Mouse (Mus musculus): ENCODE measurements at regions not wholly inside any gene's neighbourhood (a gene's known extent, or its start where the extent isn't known, plus 50 kb on each side); places are given as distances from the start of the nearest gene placed in this dataset.
"Not testable (repeated sequence)": the region's sequence is repeated elsewhere in the genome, so short reads cannot be mapped to it uniquely, and the experiment has no call there.

GRCm38 (mm10) chr5:102159621-102160020 is 89.9 kb upstream of the Wdfy3 start:
- Histone ChIP-seq H3K9ac (ENCODE audit: insufficient read depth, low read depth, low read length, poor library complexity, severe bottlenecking) (no peak overlapping the region), H3K9me3 (ENCODE audit: control insufficient read depth, insufficient read depth, low read depth, low read length) (no peaks in the 10 kb centered on the region), H3K36me3 (ENCODE audit: control insufficient read depth, insufficient read depth, low read length, poor library complexity, severe bottlenecking) (no peaks in the 10 kb centered on the region), H3K4me3 (ENCODE audit: insufficient read depth in 1 of 2, low read depth in 1 of 2, low read length in 2 of 2, poor library complexity in 1 of 2, severe bottlenecking in 1 of 2) (no peak overlapping the region), H3K4me1 (ENCODE audit: control insufficient read depth in 2 of 2, insufficient read depth in 2 of 2, low read length in 2 of 2, poor library complexity in 1 of 2) (peaks cover 0 to 4% of the 10 kb centered on the region in 2 experiments; a peak in 1 of 4 replicates), H3K27ac (ENCODE audit: insufficient read depth, low read depth, low read length, poor library complexity, severe bottlenecking) (no peak overlapping the region)
- TF ChIP-seq MAFK (IDR thresholded peaks at IDR 0.05; ENCODE audit: insufficient read depth, low read depth, low read length) (no peak), ZNF384 (IDR thresholded peaks at IDR 0.05; ENCODE audit: low read depth, low read length) (peak; percentile 85), HCFC1 (IDR thresholded peaks at IDR 0.05; ENCODE audit: borderline replicate concordance, insufficient read depth, low read length) (no peak), ZC3H11A (IDR thresholded peaks at IDR 0.05; ENCODE audit: borderline replicate concordance, low read depth, low read length) (no peak)
- in situ Hi-C loops (cut with MboI; ENCODE audit: low sequenced_read_pairs in 2 of 2, unreplicated experiment in 2 of 2): no loop called here
- peak; percentile 37 for DNase-seq (ENCODE audit: low read depth, low spot score)

GRCm38 (mm10) chr5:102167981-102168380 is 98.3 kb upstream of the Wdfy3 start:
- no peak for DNase-seq (ENCODE audit: low read depth, low spot score)
- in situ Hi-C loops (cut with MboI; ENCODE audit: low sequenced_read_pairs in 2 of 2, unreplicated experiment in 2 of 2): no loop called here

GRCm38 (mm10) chr5:102171808-102172207 is 102.1 kb upstream of the Wdfy3 start:
- TF ChIP-seq CHD2 (IDR thresholded peaks at IDR 0.05; ENCODE audit: low read depth, low read length): no peak
- no peak for TF ChIP-seq ZC3H11A (IDR thresholded peaks at IDR 0.05; ENCODE audit: borderline replicate concordance, low read depth, low read length)
- TF ChIP-seq ZNF384 (IDR thresholded peaks at IDR 0.05; ENCODE audit: low read depth, low read length): no peak
- no peak for TF ChIP-seq HCFC1 (IDR thresholded peaks at IDR 0.05; ENCODE audit: borderline replicate concordance, insufficient read depth, low read length)
- in situ Hi-C loops (cut with MboI; ENCODE audit: low sequenced_read_pairs in 2 of 2, unreplicated experiment in 2 of 2): no loop called here
- DNase-seq (ENCODE audit: low read depth, low spot score): no peak
- no peak overlapping the region for H3K9ac ChIP-seq (ENCODE audit: insufficient read depth, low read depth, low read length, poor library complexity, severe bottlenecking)
- no peak overlapping the region for H3K4me3 ChIP-seq (ENCODE audit: insufficient read depth in 1 of 2, low read depth in 1 of 2, low read length in 2 of 2, poor library complexity in 1 of 2, severe bottlenecking in 1 of 2)
- H3K4me1 ChIP-seq (ENCODE audit: control insufficient read depth in 2 of 2, insufficient read depth in 2 of 2, low read length in 2 of 2, poor library complexity in 1 of 2): no peaks in the 10 kb centered on the region
- no peaks in the 10 kb centered on the region for H3K36me3 ChIP-seq (ENCODE audit: control insufficient read depth, insufficient read depth, low read length, poor library complexity, severe bottlenecking)
- H3K9me3 ChIP-seq (ENCODE audit: control insufficient read depth, insufficient read depth, low read depth, low read length): no peaks in the 10 kb centered on the region
- H3K27ac ChIP-seq (ENCODE audit: insufficient read depth, low read depth, low read length, poor library complexity, severe bottlenecking): no peak overlapping the region

More at GRCm38 (mm10) chr5:102167981-102168380, 98.3 kb upstream of the Wdfy3 start:
- no peak overlapping the region for H3K4me3 ChIP-seq (ENCODE audit: insufficient read depth in 1 of 2, low read depth in 1 of 2, low read length in 2 of 2, poor library complexity in 1 of 2, severe bottlenecking in 1 of 2)
- no peaks in the 10 kb centered on the region for H3K36me3 ChIP-seq (ENCODE audit: control insufficient read depth, insufficient read depth, low read length, poor library complexity, severe bottlenecking)
- no peak overlapping the region for H3K9ac ChIP-seq (ENCODE audit: insufficient read depth, low read depth, low read length, poor library complexity, severe bottlenecking)
- no peaks in the 10 kb centered on the region for H3K4me1 ChIP-seq (ENCODE audit: control insufficient read depth in 2 of 2, insufficient read depth in 2 of 2, low read length in 2 of 2, poor library complexity in 1 of 2)
- H3K9me3 ChIP-seq (ENCODE audit: control insufficient read depth, insufficient read depth, low read depth, low read length): no peaks in the 10 kb centered on the region
- TF ChIP-seq MAFK (IDR thresholded peaks at IDR 0.05; ENCODE audit: insufficient read depth, low read depth, low read length) (0 out of 2 replicates have a peak, but pooled peaks have one; percentile 17), ZC3H11A (IDR thresholded peaks at IDR 0.05; ENCODE audit: borderline replicate concordance, low read depth, low read length) (no peak)
- H3K27ac ChIP-seq (ENCODE audit: insufficient read depth, low read depth, low read length, poor library complexity, severe bottlenecking): no peak overlapping the region

- no peak overlapping the region for H3K4me3 ChIP-seq (ENCODE audit: insufficient read depth in 1 of 2, low read depth in 1 of 2, low read length in 2 of 2, poor library complexity in 1 of 2, severe bottlenecking in 1 of 2)
- DNase-seq (ENCODE audit: low read depth, low spot score): no peak
- H3K9me3 ChIP-seq (ENCODE audit: control insufficient read depth, insufficient read depth, low read depth, low read length): no peaks in the 10 kb centered on the region
- no peaks in the 10 kb centered on the region for H3K36me3 ChIP-seq (ENCODE audit: control insufficient read depth, insufficient read depth, low read length, poor library complexity, severe bottlenecking)
- in situ Hi-C loops (cut with MboI; ENCODE audit: low sequenced_read_pairs in 2 of 2, unreplicated experiment in 2 of 2): no loop called here
- no peak for TF ChIP-seq MAFK (IDR thresholded peaks at IDR 0.05; ENCODE audit: insufficient read depth, low read depth, low read length)
- TF ChIP-seq HCFC1 (IDR thresholded peaks at IDR 0.05; ENCODE audit: borderline replicate concordance, insufficient read depth, low read length): no peak
- no peak for TF ChIP-seq ZC3H11A (IDR thresholded peaks at IDR 0.05; ENCODE audit: borderline replicate concordance, low read depth, low read length)
- no peak for TF ChIP-seq CHD2 (IDR thresholded peaks at IDR 0.05; ENCODE audit: low read depth, low read length)
- no peak for TF ChIP-seq ZNF384 (IDR thresholded peaks at IDR 0.05; ENCODE audit: low read depth, low read length)
- H3K27ac ChIP-seq (ENCODE audit: insufficient read depth, low read depth, low read length, poor library complexity, severe bottlenecking): no peak overlapping the region
- H3K9ac ChIP-seq (ENCODE audit: insufficient read depth, low read depth, low read length, poor library complexity, severe bottlenecking): no peak overlapping the region
- no peaks in the 10 kb centered on the region for H3K4me1 ChIP-seq (ENCODE audit: control insufficient read depth in 2 of 2, insufficient read depth in 2 of 2, low read length in 2 of 2, poor library complexity in 1 of 2)
These were observed 110.5 kb upstream of the Wdfy3 start for GRCm38 (mm10) chr5:102180250-102180649.

DNA sequence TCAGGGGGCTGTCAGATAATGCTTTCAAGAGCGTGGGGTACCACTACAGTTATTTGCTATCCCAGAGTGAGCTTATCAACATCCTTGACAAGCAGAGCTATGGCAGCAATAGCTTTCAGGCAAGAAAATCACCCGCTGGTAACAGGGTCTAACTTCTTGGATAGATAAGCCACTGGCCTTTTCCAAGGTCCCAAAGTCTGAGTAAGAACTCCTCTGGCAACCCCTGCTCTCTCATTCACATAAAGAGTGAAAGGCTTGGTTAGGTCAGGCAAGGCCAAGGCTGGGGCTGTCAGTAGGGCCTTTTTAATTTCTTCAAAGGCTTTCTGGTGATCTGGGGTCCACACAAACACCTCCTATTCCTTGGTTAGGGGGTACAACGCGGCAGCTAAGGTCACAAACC is 119.2 kb upstream of the Wdfy3 start:
- H3K36me3 ChIP-seq (ENCODE audit: control insufficient read depth, insufficient read depth, low read length, poor library complexity, severe bottlenecking); DNase-seq (ENCODE audit: low read depth, low spot score); H3K4me3 ChIP-seq (ENCODE audit: insufficient read depth in 1 of 2, low read depth in 1 of 2, low read length in 2 of 2, poor library complexity in 1 of 2, severe bottlenecking in 1 of 2); H3K4me1 ChIP-seq (ENCODE audit: control insufficient read depth in 2 of 2, insufficient read depth in 2 of 2, low read length in 2 of 2, poor library complexity in 1 of 2); H3K9ac ChIP-seq (ENCODE audit: insufficient read depth, low read depth, low read length, poor library complexity, severe bottlenecking); H3K27ac ChIP-seq (ENCODE audit: insufficient read depth, low read depth, low read length, poor library complexity, severe bottlenecking); H3K9me3 ChIP-seq (ENCODE audit: control insufficient read depth, insufficient read depth, low read depth, low read length); in situ Hi-C loops (cut with MboI; ENCODE audit: low sequenced_read_pairs in 2 of 2, unreplicated experiment in 2 of 2): not testable (repeated sequence)
